Mouse (Mus musculus) MEL (cell line): ENCODE results near the gene Hs3st3b1. TPM values are rescaled to one million over a fixed set of nuclear protein-coding genes. Genes with fewer than 3 reads are reported as not detected.

ENCODE experiments used
- DNase-seq: peaks from one replicate; pipeline ENCODE4 v3.0.0; 2011; ENCODE audit warnings: low read depth, low spot score
- H3K27ac ChIP-seq: 2 replicates; pipeline ENCODE4 v1.5.1; 2012; ENCODE audit warnings: low read depth, mild to moderate bottlenecking, control low read depth, low read length, moderate library complexity; ENCODE audit not compliant: control insufficient read depth
- H3K27me3 ChIP-seq, 2 experiments: fragments of 150-350 bp in 1 of 2; sonication (generic) in 1 of 2; 2 replicates each; pipeline ENCODE4 v1.6.1; 2012; ENCODE audit warnings: low read length in 2 of 2, mild to moderate bottlenecking in 2 of 2, improper control_type of control experiment in 1 of 2, moderate library complexity in 1 of 2; ENCODE audit not compliant: insufficient read depth in 2 of 2, control insufficient read depth in 1 of 2
- H3K36me3 ChIP-seq, 2 experiments: 2 replicates each; pipeline ENCODE4 v1.6.1; 2012 to 2014; ENCODE audit warnings: low read length in 2 of 2, improper control_type of control experiment in 1 of 2, inconsistent platforms in 1 of 2, mild to moderate bottlenecking in 1 of 2; ENCODE audit not compliant: insufficient read depth in 2 of 2, control insufficient read depth in 1 of 2
- H3K4me1 ChIP-seq, 2 experiments: fragments of 150-350 bp in 1 of 2; sonication (generic) in 1 of 2; 2 replicates each; pipeline ENCODE4 v1.6.1; 2012; ENCODE audit warnings: low read length in 2 of 2, improper control_type of control experiment in 1 of 2, mild to moderate bottlenecking in 1 of 2; ENCODE audit not compliant: insufficient read depth in 2 of 2, control insufficient read depth in 1 of 2
- H3K4me3 ChIP-seq, 2 experiments: fragments of 150-350 bp in 1 of 2; sonication (generic) in 1 of 2; 2 replicates each; pipeline ENCODE4 v1.5.1; 2012; ENCODE audit warnings: low read depth in 2 of 2, low read length in 2 of 2, mild to moderate bottlenecking in 2 of 2, moderate library complexity in 2 of 2, control low read depth in 1 of 2, improper control_type of control experiment in 1 of 2; ENCODE audit not compliant: control insufficient read depth in 1 of 2, insufficient read depth in 1 of 2
- H3K79me2 ChIP-seq: 2 replicates; pipeline ENCODE4 v1.6.1; 2012; ENCODE audit warnings: mild to moderate bottlenecking, low read length, moderate library complexity; ENCODE audit not compliant: control insufficient read depth, poor library complexity, insufficient read depth
- H3K9ac ChIP-seq: 2 replicates; pipeline ENCODE4 v1.6.1; 2012; ENCODE audit warnings: low read depth, mild to moderate bottlenecking, control low read depth, low read length, moderate library complexity; ENCODE audit not compliant: control insufficient read depth, poor library complexity, severe bottlenecking
- H3K9me3 ChIP-seq: fragments of 150-350 bp; sonication (generic); replicated peaks from 2 replicates; pipeline ENCODE4 v1.6.1; 2012; ENCODE audit warnings: mild to moderate bottlenecking, low read length, improper control_type of control experiment, moderate library complexity; ENCODE audit not compliant: insufficient read depth
- CHD1 ChIP-seq: IDR thresholded peaks from 2 replicates; pipeline ENCODE4 v1.6.1; 2012; ENCODE audit warnings: low read depth, mild to moderate bottlenecking, inconsistent platforms, low read length, improper control_type of control experiment
- CHD2 ChIP-seq: IDR thresholded peaks from 2 replicates; pipeline ENCODE4 v1.6.1; 2011; ENCODE audit warnings: low read length, improper control_type of control experiment
- CTCF ChIP-seq, 3 experiments: IDR thresholded peaks in 2 of 3; conservative IDR thresholded peaks in 1 of 3; 2 replicates each; pipeline ENCODE4 v1.5.1; 2011 to 2012; ENCODE audit warnings: low read length in 3 of 3, low read depth in 2 of 3, mild to moderate bottlenecking in 2 of 3, improper control_type of control experiment in 1 of 3, inconsistent platforms in 1 of 3, mixed read lengths in 1 of 3, moderate library complexity in 1 of 3; ENCODE audit not compliant: control insufficient read depth in 1 of 3, insufficient read depth in 1 of 3, poor library complexity in 1 of 3, severe bottlenecking in 1 of 3
- E2F4 ChIP-seq: IDR thresholded peaks from 2 replicates; pipeline ENCODE4 v1.6.1; 2011; ENCODE audit warnings: low read depth, low read length, improper control_type of control experiment, borderline replicate concordance
- HCFC1 ChIP-seq: IDR thresholded peaks from 2 replicates; pipeline ENCODE4 v1.6.1; 2012; ENCODE audit warnings: low read depth, mild to moderate bottlenecking, inconsistent platforms, low read length, improper control_type of control experiment, moderate library complexity
- JUND ChIP-seq: IDR thresholded peaks from 2 replicates; pipeline ENCODE4 v1.6.1; 2011; ENCODE audit warnings: low read depth, mild to moderate bottlenecking, improper control_type of control experiment, low read length
- KAT2A ChIP-seq: conservative IDR thresholded peaks from 2 replicates; pipeline ENCODE4 v1.6.1; 2012; ENCODE audit warnings: low read depth, low read length, improper control_type of control experiment, inconsistent platforms
- MAFK ChIP-seq: IDR thresholded peaks from 2 replicates; pipeline ENCODE4 v1.6.1; 2011; ENCODE audit warnings: low read depth, mild to moderate bottlenecking, low read length, improper control_type of control experiment, borderline replicate concordance
- MAX ChIP-seq: IDR thresholded peaks from 2 replicates; pipeline ENCODE4 v1.6.1; 2011; ENCODE audit warnings: low read length, improper control_type of control experiment
- MAZ ChIP-seq: IDR thresholded peaks from 2 replicates; pipeline ENCODE4 v1.6.1; 2012; ENCODE audit warnings: low read depth, mild to moderate bottlenecking, inconsistent platforms, low read length, improper control_type of control experiment
- MYB ChIP-seq: IDR thresholded peaks from 2 replicates; pipeline ENCODE4 v1.6.1; 2011; ENCODE audit warnings: mild to moderate bottlenecking, low read depth, low read length, improper control_type of control experiment
- MYC ChIP-seq: IDR thresholded peaks from 2 replicates; pipeline ENCODE4 v1.6.1; 2011; ENCODE audit warnings: low read depth, mild to moderate bottlenecking, low read length, improper control_type of control experiment, moderate library complexity
- NELFE ChIP-seq: IDR thresholded peaks from 2 replicates; pipeline ENCODE4 v1.6.1; 2011; ENCODE audit warnings: low read depth, low read length, improper control_type of control experiment
- POLR2A ChIP-seq, 2 experiments: IDR thresholded peaks; 2 replicates each; pipeline ENCODE4 v1.6.1; 2011 to 2012; ENCODE audit warnings: low read length in 2 of 2, mild to moderate bottlenecking in 2 of 2, control low read depth in 1 of 2, improper control_type of control experiment in 1 of 2, low read depth in 1 of 2, moderate library complexity in 1 of 2; ENCODE audit not compliant: control insufficient read depth in 1 of 2, insufficient read depth in 1 of 2, poor library complexity in 1 of 2
- POLR2AphosphoS2 ChIP-seq: IDR thresholded peaks from 2 replicates; pipeline ENCODE4 v1.6.1; 2011; ENCODE audit warnings: low read length, improper control_type of control experiment
- POLR2AphosphoS5 ChIP-seq: IDR thresholded peaks from 2 replicates; pipeline ENCODE4 v1.6.1; 2012; ENCODE audit warnings: low read depth, borderline replicate concordance, mild to moderate bottlenecking, inconsistent platforms, low read length, moderate library complexity, mixed read lengths
- RAD21 ChIP-seq: IDR thresholded peaks from 2 replicates; pipeline ENCODE4 v1.6.1; 2011; ENCODE audit warnings: mild to moderate bottlenecking, low read depth, low read length, improper control_type of control experiment
- SMC3 ChIP-seq: IDR thresholded peaks from 2 replicates; pipeline ENCODE4 v1.6.1; 2011; ENCODE audit warnings: low read depth, low read length, improper control_type of control experiment
- TBP ChIP-seq: IDR thresholded peaks from 2 replicates; pipeline ENCODE4 v1.8.0; 2011; ENCODE audit warnings: low read depth, low read length, improper control_type of control experiment
- TCF12 ChIP-seq: IDR thresholded peaks from 2 replicates; pipeline ENCODE4 v1.6.1; 2014; ENCODE audit warnings: low read depth, mild to moderate bottlenecking, inconsistent platforms, low read length, improper control_type of control experiment, moderate library complexity
- UBTF ChIP-seq: IDR thresholded peaks from 2 replicates; pipeline ENCODE4 v1.6.1; 2012; ENCODE audit warnings: low read depth, mild to moderate bottlenecking, inconsistent platforms, low read length, improper control_type of control experiment, moderate library complexity, borderline replicate concordance; ENCODE audit not compliant: insufficient read depth
- USF1 ChIP-seq: IDR thresholded peaks from 2 replicates; pipeline ENCODE4 v1.6.1; 2014; ENCODE audit warnings: low read depth, mild to moderate bottlenecking, inconsistent platforms, low read length, improper control_type of control experiment, moderate library complexity
- USF2 ChIP-seq, 2 experiments: IDR thresholded peaks; 2 replicates each; pipeline ENCODE4 v1.6.1; 2011 to 2012; ENCODE audit warnings: improper control_type of control experiment in 2 of 2, low read length in 2 of 2, borderline replicate concordance in 1 of 2, inconsistent platforms in 1 of 2, low read depth in 1 of 2, mild to moderate bottlenecking in 1 of 2; ENCODE audit not compliant: insufficient read depth in 1 of 2
- ZKSCAN1 ChIP-seq: IDR thresholded peaks from 2 replicates; pipeline ENCODE4 v1.6.1; 2012; ENCODE audit warnings: low read depth, mild to moderate bottlenecking, inconsistent platforms, low read length, improper control_type of control experiment, moderate library complexity
- ZMIZ1 ChIP-seq: IDR thresholded peaks from 2 replicates; pipeline ENCODE4 v1.6.1; 2012; ENCODE audit warnings: low read depth, mild to moderate bottlenecking, inconsistent platforms, low read length, improper control_type of control experiment, moderate library complexity
- ZNF384 ChIP-seq: IDR thresholded peaks from 2 replicates; pipeline ENCODE4 v1.6.1; 2012; ENCODE audit warnings: low read depth, mild to moderate bottlenecking, inconsistent platforms, low read length, improper control_type of control experiment
- polyA plus RNA-seq, 2 experiments: library from polyadenylated mRNA; stranded (reverse) in 1 of 2; unstranded in 1 of 2; fragments of >175 nt in 1 of 2; fragments of >200 nt in 1 of 2; gene quantifications; 2 replicates each; pipeline versions ENCODE4 v1.2.1 to v1.2.4; 2012; ENCODE audit warnings: low replicate concordance in 2 of 2, low read depth in 1 of 2; ENCODE audit not compliant: insufficient read length in 2 of 2, insufficient read depth in 1 of 2, missing spikeins in 1 of 2
- total RNA-seq: library from RNA; depleted of rRNA; stranded (reverse); fragments of 300-350 nt; gene quantifications from 2 replicates; pipeline ENCODE4 v1.2.3, GENCODE M21; 2012

Gene Hs3st3b1
- total and polyA plus RNA-seq, 3 experiments = not detected

DNA sequence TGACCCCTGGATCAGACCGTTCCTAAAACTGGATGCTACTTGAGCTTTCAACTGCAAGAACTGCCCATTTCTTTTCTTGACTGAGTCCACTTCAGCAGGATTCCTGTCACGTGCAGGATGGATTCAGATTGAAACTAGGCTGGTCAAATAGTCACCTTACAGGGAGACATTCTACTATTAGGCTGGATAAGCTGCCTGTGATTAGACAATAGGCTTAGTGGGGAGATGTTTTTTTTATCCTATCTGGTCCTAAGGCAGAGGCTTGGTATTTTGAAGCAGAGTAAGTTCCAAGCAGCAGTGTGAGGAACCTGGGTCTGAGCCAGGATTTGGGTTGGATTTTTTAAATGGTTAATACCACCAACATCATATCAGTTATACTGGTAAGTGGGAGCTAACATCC, 31.8 kb upstream of the Hs3st3b1 start:
- no peak overlapping the region for H3K9ac ChIP-seq
- DNase-seq = no peak
- no peaks in the 10 kb centered on the region for H3K4me1 ChIP-seq
- no peaks in the 10 kb centered on the region for H3K79me2 ChIP-seq
- no peaks in the 10 kb centered on the region for H3K9me3 ChIP-seq
- no peak overlapping the region for H3K4me3 ChIP-seq
- H3K36me3 ChIP-seq = no peaks in the 10 kb centered on the region
- H3K27me3 ChIP-seq = no peaks in the 10 kb centered on the region
- no peak for TF ChIP-seq NELFE
- no peak for TF ChIP-seq MYB
- TF ChIP-seq USF2 (IDR thresholded peaks at IDR 0.05; ENCODE audit: borderline replicate concordance in 1 of 2, insufficient read depth in 1 of 2, low read depth in 1 of 2, low read length in 2 of 2) = no peak
- no peak for TF ChIP-seq CHD2
- TF ChIP-seq POLR2AphosphoS2 = no peak
- TF ChIP-seq MAX = no peak
- no peak for TF ChIP-seq ZMIZ1
- TF ChIP-seq JUND = no peak
- TF ChIP-seq POLR2A (IDR thresholded peaks at IDR 0.05; ENCODE audit: control insufficient read depth in 1 of 2, insufficient read depth in 1 of 2, low read depth in 1 of 2, low read length in 2 of 2, poor library complexity in 1 of 2) = no peak
- TF ChIP-seq CHD1 = no peak
- no peak for TF ChIP-seq MAZ
- no peak for TF ChIP-seq RAD21
- no peak for TF ChIP-seq ZKSCAN1
- TF ChIP-seq MYC = no peak
- TF ChIP-seq SMC3 = no peak
- TF ChIP-seq TBP = no peak
- no peak for TF ChIP-seq POLR2AphosphoS5
- TF ChIP-seq CTCF (IDR thresholded peaks at IDR 0.05 in 2 of 3, conservative IDR thresholded peaks at IDR 0.05 in 1 of 3; ENCODE audit: control insufficient read depth in 1 of 3, insufficient read depth in 1 of 3, low read depth in 2 of 3, low read length in 3 of 3, poor library complexity in 1 of 3, severe bottlenecking in 1 of 3) = no peak
- no peak for TF ChIP-seq HCFC1
- TF ChIP-seq E2F4 = no peak
- H3K27ac ChIP-seq = no peak overlapping the region

DNA sequence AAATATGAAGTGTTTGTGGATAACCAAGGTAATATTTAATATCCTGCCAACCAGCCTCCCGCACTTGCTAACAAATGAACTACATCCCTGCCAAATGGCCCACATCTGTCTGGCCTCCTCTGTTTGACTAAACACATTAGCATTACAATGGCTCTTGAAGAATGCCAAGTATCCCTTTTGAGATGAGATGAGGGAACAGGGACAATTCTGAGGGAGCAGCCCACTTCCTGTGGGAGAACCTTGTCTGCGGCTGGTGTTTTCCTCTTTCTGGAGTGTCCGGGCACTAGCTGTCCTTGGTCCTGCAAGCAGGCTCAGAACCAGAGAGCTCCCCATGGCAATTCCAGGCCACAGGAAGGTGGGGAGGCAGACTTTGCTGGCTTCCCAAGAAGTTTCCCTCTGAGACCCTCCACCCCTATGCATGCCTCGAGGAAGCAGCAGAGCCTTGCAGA, 30.7 kb upstream of the Hs3st3b1 start:
- H3K27me3 ChIP-seq = no peaks in the 10 kb centered on the region
- no peak overlapping the region for H3K27ac ChIP-seq
- H3K36me3 ChIP-seq = no peaks in the 10 kb centered on the region
- H3K4me1 ChIP-seq = no peaks in the 10 kb centered on the region
- H3K9me3 ChIP-seq = no peaks in the 10 kb centered on the region
- H3K4me3 ChIP-seq = no peak overlapping the region
- no peak overlapping the region for H3K9ac ChIP-seq
- DNase-seq = no peak
- H3K79me2 ChIP-seq = no peaks in the 10 kb centered on the region
- TF ChIP-seq UBTF = no peak
- no peak for TF ChIP-seq HCFC1
- no peak for TF ChIP-seq SMC3
- TF ChIP-seq USF1 = no peak
- no peak for TF ChIP-seq MAX
- TF ChIP-seq CTCF (IDR thresholded peaks at IDR 0.05 in 2 of 3, conservative IDR thresholded peaks at IDR 0.05 in 1 of 3; ENCODE audit: control insufficient read depth in 1 of 3, insufficient read depth in 1 of 3, low read depth in 2 of 3, low read length in 3 of 3, poor library complexity in 1 of 3, severe bottlenecking in 1 of 3) = no peak
- no peak for TF ChIP-seq ZNF384
- TF ChIP-seq KAT2A = no peak
- TF ChIP-seq CHD2 = no peak
- TF ChIP-seq TBP = no peak
- TF ChIP-seq MAFK = no peak
- TF ChIP-seq POLR2AphosphoS2 = no peak
- TF ChIP-seq TCF12 = no peak
- no peak for TF ChIP-seq ZKSCAN1
- TF ChIP-seq MYC = no peak
- no peak for TF ChIP-seq POLR2A (IDR thresholded peaks at IDR 0.05; ENCODE audit: control insufficient read depth in 1 of 2, insufficient read depth in 1 of 2, low read depth in 1 of 2, low read length in 2 of 2, poor library complexity in 1 of 2)
